Mouse (Mus musculus): ENCODE measurements around the gene Tjp3.

Gene Tjp3

DNA sequence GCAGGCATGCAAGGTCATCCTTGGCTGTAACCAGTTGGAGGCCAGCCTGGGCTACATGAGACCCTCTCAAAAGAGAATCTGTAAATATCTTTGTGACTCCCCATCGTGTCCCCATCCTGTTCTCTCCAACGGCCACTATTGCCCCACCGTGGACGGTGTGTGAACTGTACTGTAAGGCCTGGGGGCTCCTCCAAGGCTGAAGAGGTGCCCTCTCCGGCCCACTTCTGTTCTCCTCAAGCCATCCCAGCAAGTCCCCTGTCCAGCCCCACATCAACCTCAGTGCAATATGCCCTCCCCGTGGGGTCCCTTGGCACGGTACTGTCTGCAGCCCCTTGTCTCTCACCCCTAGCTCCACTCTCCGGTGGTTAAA is 27.9 kb upstream of the Tjp3 start:
- DNase-seq, result no peak

DNA sequence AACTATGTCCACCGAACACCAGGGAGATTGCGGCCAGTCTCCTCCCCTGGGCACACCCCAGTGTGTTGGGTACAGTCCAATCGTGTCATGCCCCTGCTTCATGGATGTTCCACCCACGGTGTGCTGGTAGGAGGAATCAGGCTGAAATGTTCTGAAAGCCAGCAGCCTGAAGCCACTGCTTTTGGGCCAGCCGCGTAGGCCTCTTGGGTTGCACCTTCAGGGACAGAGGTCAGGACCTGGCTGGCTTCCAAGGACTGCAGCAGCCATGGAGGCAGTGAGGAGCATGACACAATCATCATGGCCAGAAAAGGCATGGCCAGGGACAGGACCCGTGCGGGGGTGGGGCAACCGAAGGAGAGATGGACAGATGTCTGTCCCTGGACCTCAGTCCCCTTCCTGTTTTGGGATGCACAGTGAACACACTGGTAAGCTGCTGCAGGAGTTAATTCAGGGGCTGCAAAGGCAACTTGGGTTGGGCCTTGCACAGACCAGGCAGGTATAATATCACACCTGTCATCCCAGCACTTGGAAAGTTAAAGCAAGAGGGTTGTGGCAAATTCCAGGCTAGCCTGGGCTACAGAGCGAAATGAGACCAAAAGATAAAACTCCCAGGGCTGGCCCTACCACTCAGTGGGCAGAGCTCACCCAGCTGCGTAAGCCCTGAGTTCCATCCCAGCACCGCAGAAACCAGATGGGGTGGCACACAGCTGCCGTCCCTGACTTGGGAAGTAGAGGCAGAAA is 27.4 kb upstream of the Tjp3 start:
- peak; percentile 39 for DNase-seq

DNA sequence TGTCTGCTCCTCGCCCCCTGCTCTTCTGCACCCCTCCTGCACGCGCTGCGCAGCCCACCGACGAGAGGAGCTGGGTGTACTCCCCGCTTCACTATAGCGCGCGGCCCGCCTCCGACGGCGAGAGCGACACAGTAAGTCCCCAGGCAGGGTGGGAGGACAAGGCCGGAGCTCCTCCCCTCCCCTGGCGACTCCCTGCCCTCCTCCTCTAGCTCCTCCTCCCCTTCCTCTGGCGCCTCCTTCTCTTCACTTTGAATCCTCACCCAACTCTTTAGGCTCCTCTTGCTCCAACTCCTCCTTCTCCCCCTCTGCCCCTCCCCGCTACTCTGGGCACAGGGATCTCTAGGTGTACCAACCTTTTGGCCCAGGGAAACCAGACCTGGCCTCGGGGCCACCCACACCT is 25.9 kb upstream of the Tjp3 start:
- DNase-seq, result peak; percentile 69

DNA sequence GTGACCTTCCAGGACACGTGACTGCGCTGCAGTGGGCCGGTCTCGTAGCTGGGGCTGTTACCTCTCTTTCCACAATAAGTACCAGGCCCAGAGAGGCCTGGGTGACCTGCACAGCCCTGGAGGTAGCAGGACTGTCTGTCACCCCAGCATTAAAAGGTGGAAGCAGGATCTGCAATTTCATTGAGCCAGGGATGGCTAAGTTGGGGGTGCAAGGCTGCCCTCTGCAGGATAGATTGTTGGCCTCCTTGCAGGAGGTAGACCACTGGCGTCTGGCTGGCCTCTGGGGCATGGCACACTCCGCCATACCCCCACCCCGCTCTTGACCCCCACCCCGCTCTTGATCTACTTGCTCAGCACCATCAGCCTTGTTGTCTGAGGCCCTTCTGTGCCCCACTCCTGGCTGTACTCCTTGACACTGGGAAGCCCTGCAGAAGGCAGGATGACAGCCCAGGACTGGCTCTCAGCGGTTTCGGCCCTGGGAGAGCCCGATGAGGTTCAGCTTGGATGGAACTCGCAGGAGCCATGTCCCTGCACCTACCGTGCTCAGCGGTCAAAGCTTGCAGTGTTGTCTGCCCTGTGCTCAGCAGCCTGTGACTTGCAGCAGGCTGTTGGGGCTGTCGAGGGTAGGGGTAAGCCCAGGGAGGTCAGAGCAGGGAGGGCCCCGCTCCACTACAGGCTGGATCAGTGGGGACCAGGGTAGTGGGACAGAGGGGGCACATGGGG is 25.1 kb upstream of the Tjp3 start:
- peak; percentile 46 for DNase-seq

DNA sequence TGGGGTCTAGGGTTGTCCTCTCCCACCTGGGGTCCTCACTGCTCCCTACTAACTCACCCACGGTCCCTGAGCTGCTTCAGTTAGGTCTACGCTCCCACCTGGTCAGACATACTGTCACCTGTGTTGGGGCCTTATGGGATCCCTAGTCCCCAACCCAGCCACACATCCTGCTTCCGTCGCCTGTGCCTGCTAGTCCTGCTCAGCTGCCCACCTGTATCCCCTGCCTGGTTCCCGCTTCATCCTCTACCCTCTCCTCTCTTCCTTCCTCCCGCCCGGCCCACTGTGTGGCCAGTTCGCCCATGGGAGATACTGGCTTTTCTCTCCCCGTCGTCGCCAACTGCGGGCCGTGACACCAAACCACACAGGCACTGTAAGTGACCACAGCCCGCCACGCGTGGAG is 24.2 kb upstream of the Tjp3 start:
- DNase-seq, result no peak

DNA sequence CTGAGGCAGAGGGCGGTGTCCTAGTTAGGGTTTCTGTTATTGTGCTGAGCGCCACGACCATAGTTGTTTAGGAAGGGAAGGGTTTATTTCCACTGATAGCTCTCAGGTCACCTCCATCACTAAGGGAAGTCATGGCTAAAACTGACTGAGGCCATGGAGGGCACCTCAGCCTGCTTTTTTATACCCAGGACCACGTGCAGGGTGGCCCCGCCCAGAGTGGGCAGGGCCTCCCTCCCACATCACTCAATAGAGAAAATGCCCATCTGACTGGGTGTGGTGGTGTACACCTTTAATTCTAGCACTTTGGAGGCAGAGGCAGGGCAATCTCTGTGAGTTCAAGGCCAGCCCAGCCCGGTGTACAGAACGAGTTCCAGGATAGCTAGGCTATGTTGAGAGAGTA is 22.8 kb upstream of the Tjp3 start:
- no peak for DNase-seq

DNA sequence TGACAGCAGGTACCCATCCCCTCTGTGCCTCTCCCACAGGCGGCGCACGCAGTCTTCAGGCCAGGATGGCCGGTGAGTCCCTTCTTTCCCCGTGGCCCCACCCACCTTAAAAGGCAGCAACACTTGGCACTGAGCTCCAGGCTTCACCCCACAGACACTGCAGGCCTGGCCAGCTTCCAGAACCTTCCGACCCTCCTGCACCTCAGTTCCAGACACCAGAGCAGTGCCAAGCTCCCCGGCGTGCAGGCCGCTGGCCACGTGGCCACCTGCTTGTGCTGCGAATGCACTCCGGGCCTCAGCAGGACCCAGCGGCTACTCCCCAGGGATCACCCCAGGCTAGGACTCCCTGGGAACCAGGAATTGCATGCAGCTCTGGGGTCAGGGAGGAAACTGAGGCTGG is 22.2 kb upstream of the Tjp3 start:
- no peak for DNase-seq

DNA sequence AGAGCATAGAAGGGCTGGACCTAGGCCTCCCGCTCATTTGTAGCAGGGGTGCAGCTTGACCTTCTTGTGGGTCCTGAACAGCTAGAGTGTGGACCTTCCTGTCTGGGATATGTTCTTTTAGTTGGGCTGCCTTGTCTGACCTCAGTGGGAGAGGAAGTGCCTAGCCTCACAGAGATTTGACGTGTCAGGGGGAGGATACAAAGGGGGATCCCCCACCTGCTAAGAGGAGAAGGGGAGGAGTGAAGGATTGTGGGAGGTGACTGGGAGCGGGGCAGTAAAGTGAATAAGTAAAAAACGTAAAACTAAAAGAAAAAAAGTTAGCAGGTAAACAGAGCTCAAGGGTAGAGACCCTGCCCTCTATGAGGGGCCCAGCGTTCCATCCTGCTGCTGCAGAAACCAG is 18.2 kb upstream of the Tjp3 start:
- no peak for DNase-seq

DNA sequence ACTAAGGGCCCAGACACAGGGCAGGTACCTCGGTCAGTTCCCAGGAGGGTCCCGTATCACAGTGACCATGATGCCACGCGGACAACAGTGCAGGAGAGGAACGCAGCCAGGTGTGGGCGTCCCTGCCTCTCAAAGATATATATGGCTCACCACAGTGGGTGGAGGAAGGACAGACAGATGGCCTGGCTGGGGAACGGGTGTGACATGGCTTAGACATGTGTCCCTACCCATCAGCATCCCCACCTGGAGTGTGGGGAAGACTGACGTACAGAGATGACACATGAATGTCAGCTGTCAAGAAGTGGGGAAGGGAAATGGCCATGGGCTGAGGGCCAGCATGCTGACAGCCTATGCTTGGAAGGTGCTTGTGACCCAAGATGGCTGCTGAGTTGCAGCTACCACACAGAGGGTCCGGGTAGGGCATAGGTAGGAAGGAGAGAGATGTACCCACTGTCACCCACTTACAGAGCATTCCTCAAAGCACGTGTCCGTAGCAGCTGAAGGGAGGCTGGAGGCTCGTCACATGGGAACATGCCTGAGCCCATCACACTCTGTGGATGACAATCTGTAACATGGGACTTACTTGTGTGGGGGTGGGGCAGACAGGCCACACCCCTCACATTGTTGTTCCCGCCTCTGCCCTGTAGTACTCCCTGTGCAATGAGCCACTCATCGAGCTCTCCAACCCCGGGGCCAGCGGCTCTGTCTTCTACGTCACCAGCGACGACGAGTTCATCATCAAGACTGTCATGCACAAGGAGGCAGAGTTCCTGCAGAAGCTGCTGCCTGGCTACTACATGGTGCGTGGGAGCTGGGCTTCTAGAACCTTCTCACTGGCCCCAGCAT is 15.7 kb upstream of the Tjp3 start:
- no peak for DNase-seq

DNA sequence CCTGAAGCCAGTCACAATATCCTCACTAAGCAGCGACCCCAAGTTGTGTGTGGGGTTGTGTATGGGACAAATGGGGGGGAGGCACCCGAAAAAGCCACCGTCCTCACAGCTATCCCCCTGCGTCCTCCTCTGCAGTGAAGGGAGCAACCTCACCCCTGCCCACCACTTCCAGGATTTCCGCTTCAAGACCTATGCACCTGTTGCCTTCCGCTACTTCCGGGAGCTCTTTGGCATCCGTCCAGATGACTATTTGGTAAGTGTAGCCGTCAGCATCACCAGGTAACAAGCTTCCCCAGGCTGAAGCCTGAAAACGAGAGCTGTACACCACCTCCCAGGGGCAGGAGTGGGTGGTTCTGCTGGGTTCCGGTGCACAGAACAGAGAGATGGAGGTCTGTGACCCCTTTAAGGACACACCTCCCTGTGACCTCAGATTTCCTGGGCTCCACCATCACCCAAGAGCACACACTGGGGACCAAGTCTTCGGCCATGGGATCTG is 14.8 kb upstream of the Tjp3 start:
- no peak for DNase-seq

DNA sequence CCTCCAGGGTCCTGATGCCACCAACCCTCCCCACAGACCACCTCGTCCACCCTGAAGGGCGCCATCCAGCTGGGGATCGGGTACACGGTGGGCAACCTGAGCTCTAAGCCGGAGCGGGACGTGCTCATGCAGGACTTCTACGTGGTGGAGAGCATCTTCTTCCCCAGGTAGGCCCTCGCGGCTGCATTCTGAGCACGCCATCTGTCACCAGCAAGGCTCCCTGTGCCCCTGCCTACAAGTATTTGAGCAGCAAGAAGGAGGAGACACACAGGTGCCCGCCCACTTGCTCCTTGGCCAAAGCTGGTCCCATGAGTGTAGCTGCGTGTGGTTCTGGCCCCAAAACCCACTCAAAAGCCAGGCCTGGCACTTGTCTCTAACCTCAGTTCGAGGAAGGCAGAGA is 14.3 kb upstream of the Tjp3 start:
- DNase-seq, result no peak

DNA sequence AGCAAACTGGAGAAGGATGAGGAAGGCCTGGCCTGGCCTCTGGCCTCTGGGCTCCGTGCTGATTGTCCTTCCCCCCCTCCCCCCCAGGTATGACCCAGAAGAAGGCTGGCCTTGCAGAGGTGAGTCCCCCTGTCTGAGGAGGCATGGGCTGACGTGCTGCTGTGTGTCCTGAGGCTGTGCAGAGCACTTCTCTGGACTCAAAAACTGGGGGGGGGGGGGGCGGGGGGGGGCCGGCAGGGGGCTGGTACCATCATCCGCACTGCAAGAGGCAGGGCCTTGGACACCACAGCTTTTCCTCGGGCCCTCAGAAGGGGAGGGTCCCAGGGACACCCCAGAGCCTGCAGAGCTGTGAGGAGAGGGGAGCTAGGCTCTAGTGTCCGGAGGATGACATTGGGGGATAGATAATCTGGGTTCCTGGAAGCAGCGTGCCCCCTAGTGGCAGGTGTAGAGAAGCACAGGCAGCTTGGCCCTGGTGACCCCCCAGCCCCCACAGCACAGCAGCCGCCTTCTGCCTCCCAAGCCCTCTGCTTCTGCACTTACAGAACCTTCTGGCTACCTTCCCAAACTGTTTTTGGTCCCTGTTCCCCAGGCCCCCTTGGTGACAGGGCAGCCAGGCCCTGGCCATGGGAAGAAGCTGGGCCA is 13.3 kb upstream of the Tjp3 start:
- DNase-seq, result peak; percentile 60

DNA sequence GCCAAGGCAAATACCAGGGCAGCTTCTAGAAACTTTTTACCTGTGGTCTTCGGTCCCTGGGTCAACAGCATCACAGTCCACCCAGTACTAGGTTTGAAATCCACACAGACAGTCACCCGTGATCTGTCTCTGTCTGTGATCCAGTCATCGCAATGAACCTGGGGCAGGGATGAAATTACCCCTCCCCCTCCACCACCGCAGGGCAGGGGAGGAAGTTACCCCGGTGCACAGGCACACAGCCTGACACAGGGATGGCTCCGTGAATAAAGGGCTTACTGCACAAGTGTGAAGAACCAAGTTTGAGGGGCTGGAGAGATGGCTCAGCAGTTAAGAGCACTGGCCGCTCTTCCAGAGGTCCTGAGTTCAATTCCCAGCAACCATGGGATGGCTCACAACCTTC is 12.4 kb upstream of the Tjp3 start:
- no peak for DNase-seq

DNA sequence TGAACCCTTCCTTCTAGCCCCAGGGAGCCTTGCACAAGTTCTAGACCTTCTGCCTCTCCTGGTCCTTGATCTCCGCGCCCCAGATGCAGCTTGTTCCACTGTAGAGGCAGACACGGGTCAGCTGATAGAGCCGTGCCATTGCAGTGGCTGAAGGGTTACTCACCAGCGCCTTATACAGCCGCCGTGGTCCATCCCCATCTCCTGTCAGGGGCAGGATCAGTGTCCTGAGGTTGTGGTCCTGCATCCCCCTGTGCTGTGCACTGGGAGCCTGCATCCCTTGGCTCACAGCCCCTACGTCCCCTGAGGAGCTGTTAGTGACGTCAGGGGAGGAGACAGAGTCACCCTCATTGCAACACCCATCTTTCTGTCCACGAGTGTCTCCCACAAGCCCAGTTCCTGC is 11.9 kb upstream of the Tjp3 start:
- no peak for DNase-seq

DNA sequence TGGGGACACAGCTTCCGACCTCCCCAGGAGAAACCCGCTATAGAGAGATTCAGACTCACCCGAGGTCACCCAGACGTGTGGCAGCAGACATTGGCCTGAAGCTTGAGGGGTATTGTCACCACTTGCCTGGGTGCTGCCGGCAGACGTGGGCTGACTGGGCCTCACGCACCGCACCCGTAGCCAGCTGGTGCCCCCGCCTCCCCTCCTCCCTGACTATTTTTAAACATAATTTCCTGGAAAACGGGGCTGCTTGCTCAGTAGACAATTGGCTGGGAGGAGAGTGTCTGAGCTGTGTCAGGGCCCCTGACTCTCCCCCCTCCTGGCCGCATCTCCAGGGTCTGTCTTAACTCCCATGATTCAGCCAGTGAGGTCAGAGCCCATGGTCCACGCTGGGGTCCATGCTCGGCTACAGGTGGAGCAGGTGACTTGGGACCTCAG is 11.4 kb upstream of the Tjp3 start:
- peak; percentile 31 for DNase-seq

DNA sequence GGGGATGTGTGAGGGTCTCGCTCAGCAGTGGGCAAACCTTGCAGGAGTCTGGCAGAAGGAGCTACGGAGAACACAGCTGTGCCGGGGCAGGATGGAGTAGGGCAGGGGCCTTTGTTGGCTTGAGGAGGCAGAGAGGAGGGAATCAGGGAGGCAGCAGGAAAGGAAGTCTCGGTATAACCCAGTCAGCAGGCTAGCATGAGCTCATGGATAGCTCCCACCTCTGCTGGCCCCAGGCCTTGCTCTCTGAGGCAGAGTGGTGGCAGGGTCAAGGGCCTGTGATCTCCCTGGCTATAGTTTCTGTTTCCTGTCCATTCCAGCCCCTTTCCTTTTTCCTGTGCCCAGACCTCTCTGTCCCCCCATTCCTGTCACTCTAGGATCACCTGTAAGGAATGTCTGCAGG is 10.9 kb upstream of the Tjp3 start:
- no peak for DNase-seq

DNA sequence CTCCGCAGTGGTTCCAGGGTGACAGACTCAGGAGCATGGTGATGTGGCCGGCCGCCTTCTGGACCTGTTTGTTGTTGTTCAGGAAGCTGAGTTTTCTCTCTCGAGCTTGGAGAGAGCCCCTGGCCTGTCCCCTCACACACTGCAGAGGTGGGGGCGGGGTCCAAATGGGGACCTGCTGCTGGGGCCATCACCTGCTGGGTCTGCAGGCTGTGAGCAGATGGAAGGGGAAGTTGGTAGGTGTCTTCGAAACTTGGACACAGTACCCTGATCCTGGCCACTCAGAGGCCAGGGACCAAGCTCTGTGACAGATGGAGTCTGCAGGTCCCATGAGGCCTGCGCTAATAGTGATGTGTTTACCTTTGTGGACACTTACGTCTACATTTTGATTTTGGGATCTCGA is 9.9 kb upstream of the Tjp3 start:
- no peak for DNase-seq

DNA sequence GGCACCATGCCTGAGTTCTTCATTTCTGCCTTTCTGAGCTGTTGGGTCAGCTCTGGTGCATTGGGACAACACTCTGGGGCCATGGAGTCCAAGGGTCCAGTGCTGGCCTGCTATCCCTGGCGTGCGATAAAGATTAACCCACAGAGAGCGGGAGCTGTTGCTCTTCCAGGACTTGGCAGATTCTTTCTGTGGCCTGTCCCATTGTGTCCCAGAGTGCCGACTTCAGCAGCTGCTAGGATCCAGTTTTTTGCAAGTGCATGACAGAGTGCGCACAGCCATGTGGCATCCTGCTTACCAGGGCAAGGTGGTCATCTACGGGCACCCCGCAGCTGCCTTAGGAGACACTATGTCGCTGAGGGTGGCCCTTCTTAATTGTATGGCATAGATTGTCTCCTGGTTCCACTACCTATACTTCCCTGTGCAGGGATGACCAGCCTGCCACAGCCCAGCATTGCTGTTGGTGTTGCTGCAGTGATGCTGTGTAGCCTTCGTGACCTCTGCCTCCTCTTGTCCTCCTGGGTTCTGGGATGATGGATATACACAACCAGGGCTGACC is 9.0 kb upstream of the Tjp3 start:
- DNase-seq, result no peak

DNA sequence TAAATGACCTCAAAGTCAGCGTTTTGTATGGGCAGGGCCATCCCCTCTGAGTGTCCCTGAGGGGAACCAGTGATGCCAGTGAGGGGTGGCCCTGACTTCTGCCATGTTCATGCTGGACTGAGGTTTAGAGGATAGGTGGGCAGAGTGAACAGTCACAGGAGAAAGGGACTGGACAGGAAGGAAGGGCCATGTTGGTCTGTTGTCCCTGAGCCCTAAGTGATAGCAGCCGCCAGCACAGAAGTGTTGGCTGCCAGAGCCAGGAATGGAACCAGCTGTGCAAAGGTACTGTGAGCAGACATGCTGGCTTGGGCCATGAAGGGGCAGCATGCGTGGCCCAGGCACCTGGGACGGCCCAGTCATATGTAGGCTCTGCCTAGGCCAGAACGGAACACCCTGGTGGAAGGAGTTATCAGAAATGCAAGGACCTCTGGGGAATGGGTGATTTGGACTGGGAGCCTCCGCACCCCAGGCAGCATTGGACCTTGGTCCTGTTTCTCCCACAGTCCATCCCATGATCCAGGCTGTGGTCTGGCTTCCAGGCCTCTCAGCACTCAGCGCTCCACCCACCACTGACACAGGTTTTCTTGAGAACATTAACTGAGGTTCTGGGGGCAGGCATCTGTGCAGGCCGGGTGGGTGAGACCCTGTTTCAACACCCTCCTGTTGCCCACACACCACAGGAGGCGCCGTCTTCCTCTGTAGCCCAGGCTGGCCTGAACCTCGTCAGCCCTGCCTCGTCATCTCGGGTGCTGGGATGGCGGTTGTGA is 8.4 kb upstream of the Tjp3 start:
- DNase-seq, result peak; percentile 79

DNA sequence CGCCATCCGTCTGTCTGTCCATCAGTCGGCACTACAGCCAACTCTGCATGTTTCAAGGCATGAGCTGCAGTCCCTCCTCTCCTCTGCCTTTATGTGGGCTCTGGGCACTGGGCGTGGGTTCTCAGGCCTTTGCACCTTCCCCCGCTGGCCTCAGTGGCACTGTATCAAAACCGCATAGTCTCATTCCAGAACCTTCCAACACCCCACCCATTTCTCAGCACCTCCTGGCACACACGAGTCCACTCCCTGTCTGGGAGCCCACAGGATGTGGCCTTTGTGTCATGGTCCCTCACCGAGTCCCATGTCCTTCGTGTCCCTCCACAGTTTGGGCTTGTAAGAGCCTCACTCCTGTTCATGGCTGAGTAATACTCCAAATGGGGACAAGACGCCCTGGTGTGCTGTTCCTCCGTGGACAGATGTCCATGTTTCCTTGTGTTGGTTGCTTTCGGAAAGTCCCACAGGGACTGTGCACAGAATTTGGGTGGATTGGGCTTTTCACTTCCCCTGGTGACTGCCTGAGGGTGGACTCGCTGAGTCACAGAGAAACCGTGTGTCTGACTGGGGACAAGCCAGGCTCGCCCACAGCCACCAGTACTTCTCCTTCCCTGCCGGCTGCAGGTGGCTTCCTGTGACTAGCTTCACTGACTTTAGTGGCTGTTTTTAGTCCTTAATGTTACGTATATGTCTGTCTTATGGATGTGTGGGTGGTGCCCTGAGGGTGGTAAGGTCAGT is 7.2 kb upstream of the Tjp3 start:
- no peak for DNase-seq

DNA sequence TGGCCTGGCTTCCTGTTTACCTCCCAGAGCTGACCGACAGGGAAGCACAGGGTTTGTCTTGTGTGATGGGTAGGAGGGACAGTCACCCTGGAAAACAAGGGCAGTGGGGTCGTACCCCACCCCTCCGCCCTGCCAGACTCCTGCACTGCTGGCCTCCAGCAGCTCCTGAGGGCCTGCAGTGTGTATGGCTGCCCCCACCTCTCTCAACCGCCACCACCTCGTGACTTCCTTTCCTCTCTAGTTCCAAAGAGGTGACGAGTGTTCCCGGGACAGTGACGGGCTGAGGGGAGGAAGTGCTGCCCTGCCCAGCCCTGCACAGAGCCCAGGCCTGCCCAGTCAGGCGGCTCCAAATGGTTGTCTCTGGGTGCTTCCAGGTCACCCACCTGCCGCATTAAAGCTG is 6.5 kb upstream of the Tjp3 start:
- DNase-seq, result peak; percentile 69
